Mouse (Mus musculus) intestine, postnatal 0 days (tissue): Measurements from ENCODE around the gene Gabrb1. TPM values are rescaled to one million over a fixed set of nuclear protein-coding genes. Genes with fewer than 3 reads are reported as not detected.

Experiments
- ATAC-seq: fragments of 200-750 bp; cut with Nextera tagmentation; 2 replicates; pipeline ENCODE4 v1.8.0; 2017; ENCODE audit warnings: mild to moderate bottlenecking, moderate TSS enrichment, moderate library complexity
- H3K27ac ChIP-seq: fragments of 300-500 bp; sonication (generic); 2 replicates; pipeline ENCODE4 v1.5.1; 2014; ENCODE audit warnings: mild to moderate bottlenecking, low read depth, low read length, moderate library complexity
- H3K27me3 ChIP-seq: fragments of 300-500 bp; sonication (generic); replicated peaks from 2 replicates; pipeline ENCODE4 v1.6.1; 2014; ENCODE audit warnings: low read length, mixed read lengths; ENCODE audit not compliant: control insufficient read depth, insufficient read depth
- H3K36me3 ChIP-seq: fragments of 300-500 bp; sonication (generic); 2 replicates; pipeline ENCODE4 v1.6.1; 2014; ENCODE audit warnings: mild to moderate bottlenecking, moderate library complexity; ENCODE audit not compliant: control insufficient read depth, insufficient read depth
- H3K4me1 ChIP-seq: fragments of 300-500 bp; sonication (generic); replicated peaks from 2 replicates; pipeline ENCODE4 v1.6.1; 2014; ENCODE audit warnings: antibody characterized with exemption, low read length, mixed read lengths; ENCODE audit not compliant: control insufficient read depth, insufficient read depth
- H3K4me2 ChIP-seq: fragments of 300-500 bp; sonication (generic); replicated peaks from 2 replicates; pipeline ENCODE4 v1.6.1; 2014; ENCODE audit warnings: low read depth, mild to moderate bottlenecking, moderate library complexity
- H3K4me3 ChIP-seq: fragments of 300-500 bp; sonication (generic); 2 replicates; pipeline ENCODE4 v1.5.1; 2014; ENCODE audit warnings: low read depth, low read length
- H3K9ac ChIP-seq: fragments of 300-500 bp; sonication (generic); 2 replicates; pipeline ENCODE4 v1.6.1; 2014; ENCODE audit warnings: mild to moderate bottlenecking, low read depth, low read length
- H3K9me3 ChIP-seq: fragments of 300-500 bp; sonication (generic); 2 replicates; pipeline ENCODE4 v1.6.1; 2016; ENCODE audit warnings: mixed run types; ENCODE audit not compliant: control insufficient read depth
- CTCF ChIP-seq: sonication (generic); IDR thresholded peaks from 2 replicates; pipeline ENCODE4 v1.5.1; 2016; ENCODE audit warnings: low read depth, mild to moderate bottlenecking, control low read depth, antibody characterized with exemption, moderate library complexity
- WGBS: fragments of 180-500 bp; shearing (Covaris S2); extraction: QIAGEN DNeasy Blood & Tissue Kit; methylation state at CpG from one replicate; pipeline ENCODE4 v1.1.7; 2014; 5-methylcytosine and 5-hydroxymethylcytosine counted together
- polyA plus RNA-seq: library from polyadenylated mRNA; unstranded; fragments of >200 nt; fragmentation: Nextera tagmentation; extraction: Ambion mirVana; gene quantifications from 2 replicates; pipeline ENCODE4 v1.2.1, GENCODE M21; 2015

Gene Gabrb1
- polyA plus RNA-seq, 1 experiment from 2014 or later: 0.16 TPM

DNA sequence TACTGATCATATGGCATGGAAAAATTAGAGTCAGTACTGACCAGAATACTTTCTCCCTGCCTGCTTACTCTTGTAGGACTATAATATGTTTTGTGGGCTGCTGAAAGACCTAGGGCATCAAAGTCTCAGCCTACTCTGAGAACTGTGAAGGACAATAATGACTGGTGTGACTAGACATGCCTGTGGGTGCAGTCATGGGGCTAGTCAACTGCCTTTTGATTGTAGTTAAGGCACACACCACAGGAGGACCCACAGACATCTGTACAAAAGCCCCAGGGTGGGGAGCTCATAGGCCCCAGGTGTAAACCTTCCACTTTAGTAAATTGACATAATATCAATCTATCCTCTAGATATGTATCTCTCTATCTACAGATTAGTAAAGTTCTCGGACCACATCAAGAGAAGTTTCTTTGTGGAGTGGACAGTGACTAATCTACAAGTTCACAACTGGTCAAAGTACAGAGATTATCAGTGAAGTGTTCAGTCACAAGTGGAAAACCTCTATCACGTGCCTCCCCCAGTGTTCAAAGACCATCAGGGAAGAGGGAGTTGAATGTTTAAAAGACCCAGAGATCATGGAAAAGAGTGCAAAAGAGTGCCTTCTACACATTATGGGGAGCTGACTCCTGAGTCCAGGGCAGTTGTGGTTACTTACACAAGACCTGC is 123.7 kb downstream of the Gabrb1 start:
- 48% methylated on average over 2 of the region's 2 CpGs for WGBS
- H3K4me1 ChIP-seq: no peaks in the 10 kb centered on the region
- H3K27me3 ChIP-seq: no peaks in the 10 kb centered on the region
- no peaks in the 10 kb centered on the region for H3K9me3 ChIP-seq
- H3K4me2 ChIP-seq: no peak overlapping the region
- H3K4me3 ChIP-seq: no peak overlapping the region
- ATAC-seq: peak; percentile 89
- no peak overlapping the region for H3K9ac ChIP-seq
- H3K27ac ChIP-seq: no peak overlapping the region
- TF ChIP-seq CTCF: no peak
- H3K36me3 ChIP-seq: no peaks in the 10 kb centered on the region

DNA sequence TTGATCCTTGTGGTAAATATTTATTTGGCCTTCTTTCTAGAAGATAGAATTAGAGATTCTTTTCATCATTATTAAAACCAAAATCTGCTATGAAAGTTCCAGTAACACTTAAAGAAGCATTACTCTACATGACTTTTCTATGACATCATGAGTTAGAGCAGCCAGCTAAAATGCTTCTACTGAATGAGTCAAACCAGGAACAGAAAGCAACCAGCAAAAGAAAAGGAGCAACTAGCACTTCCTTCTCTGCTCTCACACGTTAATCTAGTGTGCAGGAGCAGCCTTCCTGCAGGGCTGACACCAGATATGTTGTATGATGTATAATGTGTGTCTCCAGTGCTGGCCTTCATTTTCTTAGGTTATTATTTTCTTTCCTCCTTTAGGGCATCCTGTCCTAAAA is 164.9 kb downstream of the Gabrb1 start:
- no peak for TF ChIP-seq CTCF
- Histone ChIP-seq H3K36me3 (no peaks in the 10 kb centered on the region), H3K4me2 (no peak overlapping the region), H3K4me3 (no peak overlapping the region), H3K9ac (no peak overlapping the region), H3K27ac (no peak overlapping the region), H3K27me3 (no peaks in the 10 kb centered on the region), H3K4me1 (no peaks in the 10 kb centered on the region), H3K9me3 (no peaks in the 10 kb centered on the region)
- 45% methylated on average over 1 of the region's 1 CpGs for WGBS
- no peak for ATAC-seq

DNA sequence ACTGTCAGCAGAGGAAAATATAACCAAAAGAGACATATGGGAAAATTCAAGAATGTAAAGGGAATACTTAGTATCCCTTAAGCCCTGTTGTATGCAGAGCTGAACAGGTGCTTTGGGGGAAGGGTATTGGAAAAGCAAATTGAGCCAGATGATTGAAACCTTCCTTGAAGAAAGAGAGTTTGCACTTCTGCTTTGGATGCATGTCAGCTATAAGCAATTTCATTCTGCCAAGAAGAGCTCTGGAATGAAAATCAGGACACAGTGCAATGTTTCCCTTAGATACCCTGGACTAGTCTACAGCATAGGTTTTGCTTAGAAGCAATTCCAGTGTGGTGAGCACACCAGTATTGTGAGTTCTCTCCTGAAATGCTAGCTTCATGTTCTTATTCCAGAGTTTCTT is 170.4 kb downstream of the Gabrb1 start:
- Histone ChIP-seq H3K27ac (no peak overlapping the region), H3K36me3 (no peaks in the 10 kb centered on the region), H3K9me3 (no peaks in the 10 kb centered on the region), H3K4me3 (no peak overlapping the region), H3K27me3 (no peaks in the 10 kb centered on the region), H3K4me1 (no peaks in the 10 kb centered on the region), H3K9ac (no peak overlapping the region), H3K4me2 (no peak overlapping the region)
- ATAC-seq: no peak
- no peak for TF ChIP-seq CTCF

DNA sequence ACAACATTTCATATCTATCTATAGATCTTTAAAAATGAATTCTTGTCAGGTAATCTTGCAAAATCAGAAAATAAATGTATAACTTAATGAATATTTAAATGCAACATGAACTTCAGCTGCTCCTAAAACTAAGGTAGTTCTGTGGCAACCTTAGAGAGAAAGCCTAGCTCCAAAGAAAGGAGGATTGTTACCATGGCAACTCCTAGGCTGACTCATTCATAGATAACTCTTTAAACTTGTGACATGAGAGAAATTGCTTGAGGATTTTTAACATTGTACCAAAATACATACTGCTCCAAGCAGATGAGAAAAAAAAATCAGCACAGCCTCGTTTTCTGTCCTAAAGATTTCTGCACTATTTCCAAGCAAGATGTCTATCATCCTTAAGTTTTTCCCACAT is 171.1 kb downstream of the Gabrb1 start:
- 54% methylated on average over 1 of the region's 1 CpGs for WGBS
- Histone ChIP-seq H3K27me3 (no peaks in the 10 kb centered on the region), H3K36me3 (no peaks in the 10 kb centered on the region), H3K9ac (no peak overlapping the region), H3K4me1 (no peaks in the 10 kb centered on the region), H3K9me3 (no peaks in the 10 kb centered on the region), H3K4me3 (no peak overlapping the region), H3K4me2 (no peak overlapping the region), H3K27ac (no peak overlapping the region)
- TF ChIP-seq CTCF: no peak
- no peak for ATAC-seq

DNA sequence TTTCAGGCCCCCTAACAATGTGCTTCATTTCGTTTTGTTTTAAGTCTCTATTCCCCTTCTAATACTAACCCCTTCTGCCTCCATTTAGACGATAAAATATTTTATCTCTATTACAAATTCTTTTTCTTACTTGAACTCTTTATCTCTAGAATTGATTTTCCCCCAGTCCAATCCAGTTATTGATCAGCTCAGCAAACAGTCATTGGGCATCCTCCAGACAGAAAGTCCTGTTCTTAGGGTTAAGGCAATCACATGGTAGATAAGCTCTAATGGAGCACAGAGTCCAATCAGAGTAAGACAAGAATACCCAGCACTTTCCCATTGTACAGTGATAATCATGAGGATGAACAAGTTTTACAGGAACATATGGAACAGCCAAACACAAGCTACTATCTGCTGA is 172.4 kb downstream of the Gabrb1 start:
- Histone ChIP-seq H3K9me3 (no peaks in the 10 kb centered on the region), H3K4me3 (no peak overlapping the region), H3K27ac (no peak overlapping the region), H3K36me3 (no peaks in the 10 kb centered on the region), H3K27me3 (no peaks in the 10 kb centered on the region), H3K4me1 (no peaks in the 10 kb centered on the region), H3K9ac (no peak overlapping the region), H3K4me2 (no peak overlapping the region)
- no peak for TF ChIP-seq CTCF
- WGBS: 56% methylated on average over 2 of the region's 2 CpGs
- ATAC-seq: no peak

DNA sequence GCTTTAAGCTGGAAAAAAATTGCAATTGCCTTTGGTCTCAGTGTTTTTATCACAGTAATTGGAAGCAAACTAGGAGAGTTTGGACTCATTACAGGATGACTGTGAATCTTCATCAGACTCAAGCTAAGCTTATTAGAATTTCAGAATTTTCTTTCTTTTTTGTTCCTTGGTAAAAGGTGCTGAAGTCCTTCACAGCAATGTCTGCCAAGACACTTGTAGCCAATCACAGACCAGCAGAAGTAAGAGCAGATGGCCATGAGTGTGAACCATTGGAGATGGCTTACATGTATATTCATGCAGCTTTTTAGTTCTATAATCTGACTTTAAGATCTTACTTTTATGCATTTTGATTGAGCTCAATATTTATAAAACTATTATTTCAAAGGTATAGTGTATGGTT is 184.3 kb downstream of the Gabrb1 start:
- no peak overlapping the region for H3K9ac ChIP-seq
- no peaks in the 10 kb centered on the region for H3K27me3 ChIP-seq
- H3K4me1 ChIP-seq: no peaks in the 10 kb centered on the region
- ATAC-seq: no peak
- no peaks in the 10 kb centered on the region for H3K36me3 ChIP-seq
- 0 out of 2 replicates have a peak, but pooled peaks cover 2% of the 10 kb centered on the region for H3K9me3 ChIP-seq
- H3K27ac ChIP-seq: no peak overlapping the region
- TF ChIP-seq CTCF: no peak
- H3K4me3 ChIP-seq: no peak overlapping the region
- no peak overlapping the region for H3K4me2 ChIP-seq

DNA sequence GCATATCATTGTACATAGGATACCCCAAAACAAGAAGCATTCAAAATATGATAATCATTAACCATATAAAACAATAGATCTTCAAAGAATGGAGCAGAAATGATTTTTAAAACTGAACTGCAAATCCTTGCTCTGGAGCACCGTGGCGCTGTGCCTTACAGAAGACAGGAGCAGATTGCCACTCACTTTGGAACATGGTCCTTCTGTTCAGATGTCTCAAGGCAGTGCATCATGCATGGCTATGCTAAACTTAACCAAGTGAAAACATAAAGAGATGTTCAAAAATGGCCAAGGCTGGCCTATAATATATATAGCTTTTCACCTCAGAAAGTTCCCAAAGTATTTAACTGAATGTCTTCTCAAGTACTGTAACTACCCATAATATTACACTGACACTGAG is 240.3 kb downstream of the Gabrb1 start:
- Histone ChIP-seq H3K27me3 (no peaks in the 10 kb centered on the region), H3K4me2 (no peak overlapping the region), H3K27ac (no peak overlapping the region), H3K36me3 (no peaks in the 10 kb centered on the region), H3K9me3 (no peaks in the 10 kb centered on the region), H3K9ac (no peak overlapping the region), H3K4me3 (no peak overlapping the region), H3K4me1 (no peaks in the 10 kb centered on the region)
- no peak for ATAC-seq
- no peak for TF ChIP-seq CTCF
- 95% methylated on average over 2 of the region's 2 CpGs for WGBS
